Mouse (Mus musculus) kidney, postnatal 36 days (tissue): Measurements from ENCODE around the gene Gpc3.

Source experiments
- DNase-seq, 2 experiments: peaks; one replicate each; pipeline ENCODE4 v3.0.0; 2021 to 2022; ENCODE audit warnings: mixed read lengths in 2 of 2

Gene Gpc3

DNA sequence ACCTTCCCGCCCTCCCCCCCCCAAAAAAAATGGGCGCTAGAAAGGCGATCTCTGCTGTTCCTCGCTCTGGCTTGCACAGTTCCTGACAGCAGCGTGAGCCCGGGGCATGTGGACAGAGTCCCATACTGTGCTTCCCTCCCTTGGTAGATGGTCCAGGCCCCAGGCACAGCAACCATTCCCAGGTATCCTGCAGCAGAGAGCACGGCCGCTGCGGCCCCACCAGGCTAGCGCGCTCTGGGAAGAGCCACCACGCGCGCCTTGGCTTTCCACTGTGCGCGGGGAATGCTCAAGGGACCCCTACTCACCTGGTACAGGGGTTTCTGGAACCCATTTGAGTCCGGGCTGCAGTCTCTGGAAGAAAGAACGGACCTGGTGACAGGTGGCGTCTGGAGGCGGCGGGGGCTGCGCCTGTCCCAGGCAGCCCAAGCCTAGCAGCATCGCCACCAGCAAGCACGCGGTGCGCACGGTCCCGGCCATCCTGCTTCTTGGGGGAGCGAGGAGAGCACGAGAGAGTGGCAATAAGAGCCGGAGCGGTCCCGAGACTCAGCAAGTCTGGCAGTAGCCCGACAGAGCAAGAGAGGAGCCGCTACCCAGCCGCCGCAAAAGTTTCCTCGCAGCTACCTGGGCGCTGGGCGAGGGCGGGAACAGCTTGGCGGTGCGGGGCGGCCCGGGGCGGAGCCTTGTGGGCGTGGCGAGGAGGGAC is at the start of gene Gpc3:
Gene Gpc3, minus strand, starts transcription at position 623 of the 703 bp plus-strand sequence.
- peak; percentile 52 to 83 for DNase-seq

DNA sequence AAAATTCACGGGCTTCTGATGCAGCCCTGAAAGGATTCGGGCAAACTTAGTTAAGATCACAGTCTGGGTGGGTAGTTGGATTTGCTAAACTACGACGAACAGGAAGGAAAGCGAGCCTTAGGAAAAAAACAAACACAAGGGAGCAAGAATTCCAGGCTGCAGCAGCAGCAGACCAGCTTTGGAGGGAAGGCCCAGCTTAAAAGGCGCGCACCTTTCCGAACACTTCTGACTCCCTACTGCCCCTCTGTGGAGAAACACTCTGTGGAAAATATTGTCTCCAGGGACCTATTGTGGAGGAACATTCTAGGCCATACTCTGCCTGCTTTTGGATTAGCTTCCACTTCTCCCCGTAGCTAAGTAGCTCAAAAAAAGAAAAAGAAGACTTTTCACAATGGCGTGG is 38.2 kb upstream of the Gpc3 start:
- DNase-seq, result peak; percentile 48 to 59

DNA sequence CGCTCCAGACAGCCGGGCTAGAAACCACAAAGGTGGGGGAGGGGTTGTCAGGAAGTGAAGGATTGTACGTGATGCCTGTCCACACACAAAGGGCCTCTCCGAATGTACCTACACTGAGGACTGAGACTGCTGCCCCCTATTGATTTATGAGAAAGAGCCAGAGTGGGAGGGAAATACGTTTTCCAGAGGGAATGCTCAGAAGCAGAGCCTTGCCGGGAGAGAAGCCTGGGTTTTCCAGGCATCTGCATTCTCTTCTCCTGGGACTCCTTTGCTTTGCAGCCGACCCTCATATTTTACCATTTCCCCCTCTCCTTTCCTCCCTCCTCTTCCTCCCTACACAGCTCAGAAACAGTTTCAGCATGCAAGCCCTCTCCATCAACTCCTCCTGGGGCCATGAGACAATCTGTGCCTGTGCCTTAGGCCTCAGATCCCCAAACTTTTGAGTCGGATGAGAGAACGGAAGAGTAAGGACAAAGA is 37.8 kb upstream of the Gpc3 start:
- DNase-seq, result no peak

DNA sequence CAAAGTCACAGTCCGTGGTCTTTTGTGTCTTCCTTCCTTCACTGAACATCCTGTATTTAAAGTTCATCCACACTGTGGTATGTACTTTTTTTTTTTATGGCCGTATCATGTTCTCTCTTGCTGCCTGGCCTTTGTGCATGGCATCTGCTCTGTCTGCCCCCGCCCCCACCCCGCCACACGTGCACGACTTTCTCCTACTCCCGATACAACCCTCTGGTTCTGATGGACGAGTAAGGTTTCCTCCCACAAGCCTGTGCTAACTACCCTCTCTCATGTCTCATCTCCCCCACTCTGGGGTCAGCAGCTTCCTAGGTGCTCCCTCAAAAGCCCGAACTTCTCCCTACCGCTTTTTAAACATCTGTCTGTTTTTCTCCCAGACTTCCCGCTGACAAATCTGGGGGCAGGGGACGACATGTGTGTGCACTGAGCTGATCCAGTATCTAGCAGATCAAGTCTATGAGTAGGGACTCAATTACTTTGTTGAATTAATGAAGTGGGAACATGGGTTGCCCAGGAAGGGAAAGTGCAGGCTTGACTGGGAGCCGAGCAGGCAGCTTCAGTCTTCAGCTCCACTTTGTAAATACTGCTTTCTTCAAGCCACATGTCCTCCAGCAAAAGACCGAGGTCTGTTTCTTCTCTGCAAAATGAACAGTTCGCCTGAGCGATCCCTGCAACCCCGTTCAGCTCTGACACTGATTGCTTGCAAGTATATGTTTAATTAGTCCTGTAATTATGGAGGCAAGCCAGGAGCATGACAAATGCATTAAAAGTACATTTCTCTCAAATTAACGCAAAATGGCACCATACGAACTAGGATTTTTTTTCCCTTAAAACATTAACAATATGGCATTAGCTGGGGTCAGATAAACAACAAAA is 35.4 kb upstream of the Gpc3 start:
- no peak for DNase-seq

DNA sequence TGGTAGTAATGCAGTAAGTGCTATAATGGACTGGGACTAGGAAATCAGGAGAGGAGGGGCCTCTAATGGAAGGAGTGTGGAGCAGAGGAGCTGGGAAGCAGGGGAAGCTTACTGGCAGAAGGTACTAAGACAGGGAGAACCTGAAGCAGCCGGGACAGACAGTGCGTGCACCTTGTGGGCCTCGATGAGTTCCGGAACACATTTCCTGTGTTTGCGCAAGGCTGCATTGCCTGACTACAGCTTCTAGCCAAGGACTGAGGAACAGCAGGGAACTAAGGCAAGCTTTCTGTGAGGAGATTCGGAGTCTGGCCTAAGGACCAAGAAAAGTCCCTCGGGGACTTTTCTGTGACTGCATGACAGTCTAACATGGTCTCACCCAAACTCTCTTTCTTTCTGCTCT is 30.6 kb upstream of the Gpc3 start:
- DNase-seq, result no peak

DNA sequence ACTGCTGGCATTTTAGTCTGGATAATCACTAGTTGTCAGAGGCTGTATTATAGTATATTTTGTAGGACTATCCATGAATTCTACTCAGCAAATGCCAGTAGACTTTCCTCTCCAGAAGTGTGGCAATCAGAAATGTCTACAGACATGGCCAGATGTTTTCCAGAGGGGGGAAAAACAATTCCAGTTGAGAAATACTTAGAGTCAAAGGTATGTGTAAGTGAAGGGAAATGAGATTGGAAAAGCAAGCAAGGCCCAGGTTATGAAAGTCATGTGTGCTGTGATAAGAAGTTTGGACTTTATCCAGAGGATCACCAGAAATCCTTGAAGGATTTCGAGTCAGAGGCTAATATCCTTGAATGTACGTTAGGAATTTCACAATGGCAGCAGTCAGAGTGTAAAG is 29.6 kb upstream of the Gpc3 start:
- no peak for DNase-seq

DNA sequence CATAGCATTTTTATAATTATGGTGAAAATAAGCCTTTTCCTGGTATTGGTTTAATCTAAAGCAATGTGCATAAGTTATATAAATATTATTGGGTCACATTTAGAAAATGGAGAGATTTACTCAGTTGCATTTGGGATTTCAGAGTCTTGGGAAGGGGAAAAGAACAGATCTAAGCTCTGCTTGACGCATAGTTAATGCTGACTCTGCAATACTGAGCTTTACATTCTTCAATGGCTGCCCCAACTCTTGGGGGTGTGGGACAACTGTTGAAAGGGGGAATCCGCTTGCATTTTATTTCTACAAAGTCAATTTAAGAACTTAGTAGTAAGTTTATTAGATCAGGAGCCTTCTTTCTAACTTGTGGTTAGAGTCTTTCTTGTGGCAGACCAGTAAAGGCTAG is 28.4 kb upstream of the Gpc3 start:
- no peak for DNase-seq

DNA sequence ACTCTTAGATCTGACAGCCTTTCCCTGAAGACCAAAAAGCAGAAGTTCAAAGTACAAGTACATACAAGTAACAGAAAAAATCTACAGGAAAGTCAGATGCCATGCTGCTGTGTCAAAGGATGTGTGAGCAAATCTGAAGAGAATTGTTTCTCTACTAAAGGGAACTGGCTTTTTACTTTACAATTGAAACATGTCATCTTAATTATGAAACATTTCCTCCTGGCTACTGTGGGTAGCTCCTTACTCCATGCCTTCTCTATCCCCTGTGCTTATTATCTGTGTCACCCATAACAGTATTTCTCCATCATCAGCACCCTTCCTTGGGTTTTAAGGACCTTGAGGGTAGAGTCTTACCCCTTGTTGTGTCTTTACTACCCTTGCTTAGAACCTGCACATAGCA is 23.7 kb upstream of the Gpc3 start:
- DNase-seq, result no peak

DNA sequence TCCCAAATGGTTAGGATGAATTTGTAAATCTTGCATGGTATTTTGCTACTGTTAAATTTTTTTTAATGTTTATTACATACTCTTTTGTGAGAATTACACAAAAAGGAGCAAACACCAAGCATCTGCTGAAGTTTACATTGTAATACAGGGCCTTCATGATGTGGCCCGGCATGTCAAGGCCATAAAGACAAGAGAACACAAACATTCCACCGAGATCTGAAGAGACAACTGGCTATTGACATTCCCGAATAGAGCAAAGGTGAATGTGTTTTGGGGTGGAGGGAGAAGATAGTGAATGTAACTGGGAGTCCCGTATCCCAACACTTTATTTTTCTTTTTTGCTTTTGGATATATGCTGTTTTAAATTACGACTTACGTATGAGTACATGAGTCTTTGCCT is 20.2 kb upstream of the Gpc3 start:
- DNase-seq, result no peak

DNA sequence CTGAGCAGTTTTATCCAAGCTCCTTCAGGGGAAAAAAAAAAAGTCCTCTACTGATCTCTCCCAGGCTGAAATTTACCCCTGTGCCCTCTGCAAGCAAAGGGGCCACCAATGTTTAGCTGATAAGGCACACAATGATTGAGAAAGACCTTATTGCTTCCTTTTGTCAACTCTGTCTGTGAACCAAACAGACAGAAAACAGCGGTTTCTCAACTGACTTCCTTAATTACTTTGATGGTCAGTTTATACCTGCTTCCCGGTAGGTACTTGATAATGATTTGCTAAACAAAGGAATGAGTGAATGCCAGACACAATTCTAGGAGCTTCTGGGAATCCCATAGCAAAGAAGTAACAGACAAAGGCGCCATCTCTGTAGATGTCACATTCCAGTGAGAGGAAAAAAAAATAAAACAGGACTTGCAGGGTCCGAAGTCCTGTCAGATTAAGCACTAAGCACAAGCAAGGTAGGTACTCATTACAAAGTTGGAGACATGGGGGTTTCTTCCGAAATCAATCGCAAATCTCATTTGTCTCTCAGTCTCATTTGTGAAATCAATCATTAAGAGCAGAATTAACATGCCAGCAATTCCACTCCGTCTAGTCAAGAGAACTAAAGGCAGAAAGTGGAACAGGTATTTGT is 19.1 kb upstream of the Gpc3 start:
- DNase-seq, result no peak

DNA sequence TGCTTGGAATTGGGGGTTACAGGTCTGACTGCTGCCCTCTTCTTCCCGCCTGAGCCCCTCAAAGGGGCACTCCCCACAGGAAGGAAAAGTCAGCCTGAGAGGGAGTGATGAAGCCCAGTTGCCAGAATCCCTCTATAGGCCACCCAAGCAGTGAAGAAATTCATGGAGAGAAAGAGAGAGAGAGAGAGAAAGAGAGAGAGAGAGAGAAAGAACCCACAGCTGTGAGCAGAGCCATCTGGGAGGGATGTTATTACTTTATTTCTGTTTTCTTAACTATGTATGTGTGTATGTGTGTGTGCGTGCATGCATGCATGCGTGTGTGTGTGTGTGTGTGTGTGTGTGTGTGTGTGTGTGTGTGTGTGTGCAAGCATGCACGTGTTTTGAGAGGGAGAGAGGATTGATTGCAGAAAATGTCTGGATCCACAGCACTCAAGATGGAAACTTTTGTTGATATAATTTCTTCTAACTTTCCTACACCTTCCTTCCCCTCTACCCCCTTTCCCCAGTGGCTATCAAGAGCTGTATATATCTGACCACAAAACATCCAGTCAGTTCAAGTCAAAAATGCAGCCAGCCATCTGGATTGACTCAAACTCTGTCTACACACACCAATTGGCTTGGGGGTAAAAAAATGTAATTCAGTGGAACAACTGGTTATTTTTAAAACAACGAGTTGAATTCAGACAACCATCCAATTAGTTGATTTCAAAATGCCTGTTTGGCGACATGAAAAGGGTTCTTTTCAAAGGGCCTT is 13.4 kb upstream of the Gpc3 start:
- DNase-seq, result no peak

DNA sequence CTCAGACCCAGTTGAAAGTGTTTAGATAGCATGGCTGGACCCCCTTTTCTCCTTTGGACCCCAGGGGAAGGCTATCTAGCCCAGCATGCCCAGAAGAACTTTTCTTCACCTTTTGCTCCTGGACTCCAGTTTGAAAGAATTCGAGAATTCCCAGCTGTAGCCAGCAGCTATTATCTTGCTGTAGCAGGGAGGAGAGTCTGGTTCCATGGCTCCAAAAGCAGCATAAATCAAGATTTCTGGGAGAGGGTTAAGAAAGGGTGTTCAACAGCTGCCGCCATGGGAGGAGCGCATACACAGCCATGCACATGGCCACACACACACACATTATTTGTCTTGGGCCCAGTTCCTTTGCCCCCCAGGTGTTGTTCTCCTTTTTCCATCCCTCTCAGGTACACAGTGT is 4.1 kb upstream of the Gpc3 start:
- DNase-seq, result no peak

DNA sequence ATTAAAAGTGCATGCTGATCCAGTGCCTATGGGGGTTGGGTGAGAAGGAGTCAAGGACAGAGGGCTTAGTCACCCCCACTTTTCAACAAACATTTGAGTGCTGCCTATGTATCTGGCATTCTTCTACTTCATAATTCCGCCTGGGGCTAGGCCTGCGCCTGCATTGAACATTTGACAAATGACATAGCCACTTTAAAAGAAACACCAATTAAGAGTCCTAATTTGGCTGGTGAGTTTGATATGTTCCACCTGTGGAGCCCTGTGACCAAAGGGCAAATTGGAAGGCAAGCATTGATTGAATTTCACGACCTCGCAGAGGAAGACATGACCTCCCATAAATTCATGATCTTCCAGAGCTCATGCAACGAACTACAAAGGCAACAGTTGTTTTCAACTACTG is 2.4 kb upstream of the Gpc3 start:
- DNase-seq, result no peak

DNA sequence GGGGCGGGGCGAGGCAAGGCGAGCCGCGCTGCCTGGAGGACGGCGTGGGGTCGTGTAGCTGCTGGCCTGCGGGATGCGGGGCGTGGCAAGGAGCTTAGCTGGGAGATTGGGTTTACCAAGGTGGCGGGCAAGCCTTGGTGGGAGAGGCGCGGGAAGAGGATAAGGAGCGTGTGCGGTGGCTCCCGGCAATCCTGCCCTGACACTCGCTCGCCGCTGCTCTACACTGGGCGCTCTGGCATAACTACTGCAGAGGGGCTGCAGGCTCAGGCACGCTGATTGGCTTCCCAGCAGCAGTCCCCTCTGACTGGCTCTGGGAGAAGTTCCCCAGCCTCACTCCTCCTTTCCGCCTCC is 256 bp upstream of the Gpc3 start:
- no peak for DNase-seq

DNA sequence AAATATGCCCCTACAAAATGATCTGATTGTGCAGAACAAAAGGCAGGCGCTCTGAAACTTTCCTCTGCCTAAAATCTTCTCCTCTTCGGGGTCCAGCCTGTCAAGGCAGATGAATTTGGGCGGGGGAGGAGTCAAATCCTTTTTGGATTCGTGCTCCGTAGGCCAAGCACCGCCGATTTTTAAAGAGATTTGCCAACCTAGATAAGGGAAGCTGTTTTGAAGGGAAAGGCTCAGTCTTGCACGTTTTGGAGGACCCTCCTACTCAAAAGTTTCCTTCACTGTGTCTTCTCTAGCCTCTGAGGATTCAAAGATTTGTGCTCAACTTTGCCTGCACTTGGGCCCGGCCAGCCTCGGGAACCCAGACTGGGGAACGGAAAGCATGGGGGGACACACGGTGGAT is 944 bp downstream of the Gpc3 start:
- DNase-seq, result no peak

DNA sequence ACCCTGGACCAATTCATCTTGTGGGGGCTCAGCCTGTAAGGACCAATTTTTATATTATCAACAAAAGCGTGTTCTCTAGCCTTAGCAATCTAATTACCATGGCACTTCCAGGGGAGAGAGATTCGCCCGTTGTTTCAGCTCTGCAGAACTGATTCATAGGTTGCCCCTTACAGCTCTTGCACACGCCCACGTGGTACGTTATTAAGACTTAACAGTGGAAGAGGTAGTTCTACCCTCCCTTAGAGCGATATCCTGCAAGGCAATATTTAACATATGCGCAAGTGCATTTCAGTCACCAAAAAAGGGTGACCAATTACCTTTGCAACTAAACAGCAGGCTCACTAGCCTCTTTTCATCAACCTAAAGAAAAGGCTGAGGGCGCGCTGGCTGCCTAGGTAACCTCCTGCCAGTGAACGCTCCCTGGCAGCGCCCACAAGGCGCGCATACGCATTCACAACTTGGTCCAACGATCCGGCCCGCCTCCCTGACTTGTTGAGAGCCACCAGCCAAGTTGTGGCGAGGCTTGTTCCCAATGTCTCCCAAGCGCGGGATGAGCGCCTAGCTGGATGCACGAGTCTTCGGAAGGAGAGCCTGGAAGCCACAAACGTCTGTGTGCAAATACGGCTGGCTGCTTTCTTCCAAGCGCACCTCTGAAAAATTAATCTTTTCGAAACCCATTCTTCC is 1.6 kb downstream of the Gpc3 start:
- DNase-seq, result peak; percentile 18 to 28

DNA sequence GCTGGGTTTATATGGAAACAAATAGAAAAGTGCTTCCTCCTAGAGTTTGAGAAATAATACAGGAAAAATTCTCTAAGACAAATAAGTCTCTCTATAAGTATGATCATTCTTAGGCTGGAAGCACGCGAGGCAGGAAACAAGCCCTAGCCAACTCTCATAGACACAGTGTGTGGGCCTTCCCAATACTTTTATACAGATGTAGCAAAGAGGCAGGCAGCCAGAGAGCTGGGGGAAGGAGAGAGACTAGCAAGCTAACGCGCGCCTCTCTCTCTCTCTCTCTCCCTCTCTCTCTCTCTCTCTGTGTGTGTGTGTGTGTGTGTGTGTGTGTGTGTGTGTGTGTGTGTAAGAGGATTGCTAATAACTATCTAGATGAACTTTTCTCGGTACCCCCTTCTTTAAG is 2.2 kb downstream of the Gpc3 start:
- DNase-seq, result no peak

DNA sequence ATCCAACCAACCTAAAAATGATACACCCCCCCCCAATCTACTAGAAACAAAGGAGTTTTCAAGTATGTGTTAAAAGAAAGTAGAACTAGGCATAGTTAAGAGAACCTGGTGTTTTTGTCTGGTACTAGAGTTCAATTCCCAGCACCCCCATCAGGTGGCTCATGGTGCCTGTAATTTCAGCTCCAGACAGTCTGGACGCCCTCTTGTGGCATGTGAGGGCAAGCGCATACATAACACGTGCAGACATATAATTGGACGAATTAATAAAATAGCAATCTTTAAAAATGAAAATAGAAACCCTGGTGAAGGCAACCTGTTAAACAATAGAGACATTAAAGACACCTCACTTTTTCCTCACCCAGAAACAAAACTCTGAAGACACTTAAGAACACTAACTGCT is 10.6 kb downstream of the Gpc3 start:
- DNase-seq, result no peak

DNA sequence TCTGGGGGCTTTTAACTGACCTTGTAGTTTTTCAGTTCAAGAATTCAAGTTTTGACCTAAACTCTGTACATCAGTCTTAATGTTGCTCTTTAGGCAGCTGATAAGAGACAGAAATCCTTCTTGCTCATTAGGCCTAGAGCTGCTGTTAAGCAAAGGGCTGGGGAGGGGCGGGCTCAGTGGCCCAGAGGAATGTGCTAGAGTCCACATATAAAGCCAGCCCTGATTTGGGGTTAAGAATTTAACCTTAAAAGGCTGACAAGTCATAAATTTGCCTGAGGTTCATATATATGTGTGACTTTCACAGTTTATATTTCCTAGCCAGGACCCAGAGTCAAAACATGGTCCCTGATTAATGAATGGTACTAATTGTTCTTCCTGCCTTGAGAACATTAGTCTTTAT is 14.5 kb downstream of the Gpc3 start:
- DNase-seq, result no peak

DNA sequence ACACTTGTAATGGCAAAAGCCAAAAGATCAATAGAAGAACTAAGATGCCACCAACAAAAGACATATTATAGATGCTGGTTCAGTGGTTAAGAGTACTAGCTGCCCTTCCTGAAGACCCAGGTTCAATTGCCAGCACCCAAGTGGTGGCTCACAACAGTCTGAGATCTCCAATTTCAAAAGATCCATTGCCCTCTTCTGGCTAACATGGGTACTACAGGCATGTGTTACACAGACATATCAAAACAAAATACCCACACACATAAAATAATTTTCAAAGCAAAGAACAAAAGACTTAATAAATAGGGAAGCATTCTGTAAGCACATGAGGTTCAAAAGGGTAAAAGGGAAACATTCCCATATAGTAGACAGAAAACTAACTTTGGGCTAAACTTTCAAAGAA is 26.1 kb downstream of the Gpc3 start:
- no peak for DNase-seq

DNA sequence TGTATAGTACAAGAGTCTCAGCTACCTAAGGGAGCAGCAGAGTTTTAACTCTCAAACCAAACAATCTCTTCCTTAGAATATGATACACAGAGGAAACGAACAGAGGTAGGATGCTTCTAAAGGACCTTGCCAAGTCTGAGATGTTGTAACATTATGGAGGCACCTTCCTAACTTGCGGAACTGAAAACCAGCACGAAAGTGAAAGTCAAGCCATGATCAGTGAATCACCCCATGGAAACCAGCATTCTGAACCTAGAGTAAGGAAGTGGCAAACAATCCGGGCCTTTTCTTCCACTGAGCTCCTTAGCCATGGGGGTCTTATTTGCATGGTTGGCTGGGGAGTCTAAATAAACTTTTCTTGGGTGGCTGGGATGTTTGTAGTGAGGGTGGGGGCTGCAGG is 53.8 kb downstream of the Gpc3 start:
- no peak for DNase-seq

DNA sequence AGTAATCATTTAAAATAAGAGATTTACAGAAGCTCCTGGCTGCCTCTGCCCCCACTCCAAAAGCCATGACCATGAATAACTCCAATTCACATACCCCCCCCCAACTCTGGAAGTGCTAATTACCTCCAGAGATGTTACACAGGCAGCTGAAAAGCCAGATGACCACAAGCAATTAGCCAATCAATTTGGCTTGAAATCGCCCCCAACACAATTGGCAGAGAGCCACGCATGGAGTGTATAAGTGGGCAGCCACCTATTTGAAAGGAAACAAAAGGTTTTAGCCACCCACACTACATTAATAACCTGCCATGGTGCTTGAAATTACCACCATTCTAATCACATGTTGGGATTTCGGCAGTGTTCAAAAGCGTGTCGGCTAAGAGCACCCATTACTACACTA is 55.2 kb downstream of the Gpc3 start:
- DNase-seq, result no peak

DNA sequence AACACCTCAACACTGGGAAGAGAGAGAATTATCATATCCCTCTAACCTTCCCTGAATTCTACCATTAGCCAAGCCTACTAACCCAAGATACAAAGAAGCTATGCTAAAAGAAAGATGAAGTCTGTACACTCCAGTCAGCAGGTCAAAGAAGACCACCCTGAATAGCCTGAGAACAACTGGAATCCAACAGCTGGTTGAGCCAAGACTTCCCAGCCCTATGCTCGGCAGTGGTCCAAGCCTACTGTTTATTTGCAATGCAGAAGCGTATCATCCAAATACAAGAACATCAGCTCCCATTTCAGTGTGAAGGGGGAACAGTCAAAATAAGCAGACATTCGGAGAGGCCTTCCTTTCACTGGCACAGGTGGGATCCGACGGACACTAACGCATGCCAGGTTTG is 56.3 kb downstream of the Gpc3 start:
- peak; percentile 3 to 5 for DNase-seq
